Mouse (Mus musculus) right cerebral cortex, postnatal 36 days (tissue): ENCODE measurements around the gene Trp73.

Experiments
- DNase-seq, 2 experiments: peaks; one replicate each; pipeline ENCODE4 v3.0.0; 2022; ENCODE audit warnings: low spot score in 2 of 2, mixed read lengths in 1 of 2

Gene Trp73

DNA sequence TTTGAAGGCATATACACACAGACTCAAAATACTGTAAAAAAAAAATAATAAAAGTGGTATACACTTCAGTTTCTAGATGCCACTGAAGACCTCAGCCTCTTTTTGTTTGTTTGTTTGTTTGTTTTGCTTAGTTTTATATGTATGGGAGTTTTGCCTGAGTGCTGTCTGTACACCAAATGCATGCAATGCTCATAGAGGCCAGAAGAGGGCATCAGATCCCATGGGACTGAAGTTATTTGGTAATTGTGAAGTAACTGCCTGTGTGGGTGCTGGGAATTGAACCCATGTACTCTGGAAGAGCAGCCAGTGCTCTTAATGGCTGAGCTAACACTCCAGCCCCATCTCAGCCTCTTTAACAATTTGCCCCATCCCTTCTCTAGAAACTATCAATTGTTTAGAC lies 111.4 kb downstream of the Trp73 start:
- no peak for DNase-seq

DNA sequence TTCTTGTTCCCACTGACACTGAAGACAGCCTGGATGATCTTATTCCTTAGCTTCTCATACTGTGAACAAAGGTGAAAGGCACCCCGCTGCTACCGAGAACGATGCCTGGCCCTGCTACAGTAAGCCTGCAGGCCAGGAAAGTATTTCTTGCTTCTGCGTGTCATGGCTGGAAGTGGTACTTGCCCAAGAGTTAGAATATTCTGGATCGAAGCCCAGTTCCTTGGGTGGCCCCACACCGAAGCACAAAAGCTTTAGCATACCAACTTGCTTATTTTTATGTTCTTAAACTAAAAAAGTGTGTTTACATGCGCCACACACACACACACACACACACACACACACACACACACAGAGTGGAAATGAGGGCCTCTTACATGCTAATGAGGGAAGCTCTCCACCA lies 111.9 kb downstream of the Trp73 start:
- no peak for DNase-seq

DNA sequence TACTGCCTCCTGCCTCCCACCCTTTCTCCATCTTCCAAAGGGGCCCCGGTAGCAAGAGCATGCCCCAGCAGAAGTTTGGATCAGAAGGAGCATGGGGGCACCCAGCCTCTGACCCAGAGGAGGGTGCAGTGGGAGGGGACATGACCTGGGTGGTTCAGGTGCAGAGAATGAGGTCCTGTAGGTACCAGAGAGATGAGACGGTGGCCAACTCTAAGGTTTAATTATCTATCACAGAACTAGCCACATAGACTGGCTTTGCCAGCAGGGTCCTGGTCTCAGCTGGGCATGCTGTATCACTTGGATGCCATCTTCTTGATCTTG lies 113.6 kb downstream of the Trp73 start:
- DNase-seq, result no peak

DNA sequence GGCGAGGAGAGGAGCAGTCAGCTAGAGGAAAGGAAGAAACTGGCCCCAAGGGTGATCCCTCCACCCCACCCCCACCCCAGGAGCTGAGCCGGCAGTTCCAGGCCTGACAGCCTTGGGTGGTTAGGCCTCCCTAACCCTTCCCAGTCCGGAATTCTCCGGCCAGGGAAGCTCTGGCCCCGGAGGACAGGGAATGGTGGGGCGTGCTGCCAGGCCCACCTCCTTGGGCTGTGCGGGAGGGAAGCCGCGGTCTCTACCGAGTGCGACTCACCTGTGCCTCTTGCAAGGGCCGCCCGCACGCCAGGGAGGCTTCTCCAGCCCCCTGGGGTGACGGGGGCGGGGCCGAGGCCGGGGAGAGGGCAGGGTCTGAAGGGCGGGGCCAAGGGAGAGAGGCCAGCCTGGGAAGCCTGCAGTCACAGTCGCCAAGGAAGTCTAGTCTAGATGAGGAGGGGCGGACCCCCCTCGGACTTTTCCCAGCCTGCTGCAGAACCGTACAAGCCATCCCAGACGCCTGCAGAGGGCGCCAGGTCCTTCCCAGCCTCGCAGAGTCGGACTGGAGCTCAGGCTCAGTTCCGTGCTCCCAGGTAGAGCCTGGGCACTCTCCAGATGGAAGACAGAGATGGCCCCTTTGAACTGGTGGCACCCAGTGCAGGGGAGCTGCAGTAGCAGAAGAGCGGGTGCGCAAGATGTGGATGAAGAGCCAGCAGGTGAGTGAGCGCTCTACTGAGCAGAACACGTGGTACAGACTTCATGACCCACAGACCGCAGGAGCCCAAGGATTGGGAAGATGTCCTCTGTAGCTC lies 114.2 kb downstream of the Trp73 start, which contains the start of gene Smim1:
Smim1 (minus strand) TSS at position 590 of the 800 bp plus-strand sequence.
- peak; percentile 44 to 66 for DNase-seq

DNA sequence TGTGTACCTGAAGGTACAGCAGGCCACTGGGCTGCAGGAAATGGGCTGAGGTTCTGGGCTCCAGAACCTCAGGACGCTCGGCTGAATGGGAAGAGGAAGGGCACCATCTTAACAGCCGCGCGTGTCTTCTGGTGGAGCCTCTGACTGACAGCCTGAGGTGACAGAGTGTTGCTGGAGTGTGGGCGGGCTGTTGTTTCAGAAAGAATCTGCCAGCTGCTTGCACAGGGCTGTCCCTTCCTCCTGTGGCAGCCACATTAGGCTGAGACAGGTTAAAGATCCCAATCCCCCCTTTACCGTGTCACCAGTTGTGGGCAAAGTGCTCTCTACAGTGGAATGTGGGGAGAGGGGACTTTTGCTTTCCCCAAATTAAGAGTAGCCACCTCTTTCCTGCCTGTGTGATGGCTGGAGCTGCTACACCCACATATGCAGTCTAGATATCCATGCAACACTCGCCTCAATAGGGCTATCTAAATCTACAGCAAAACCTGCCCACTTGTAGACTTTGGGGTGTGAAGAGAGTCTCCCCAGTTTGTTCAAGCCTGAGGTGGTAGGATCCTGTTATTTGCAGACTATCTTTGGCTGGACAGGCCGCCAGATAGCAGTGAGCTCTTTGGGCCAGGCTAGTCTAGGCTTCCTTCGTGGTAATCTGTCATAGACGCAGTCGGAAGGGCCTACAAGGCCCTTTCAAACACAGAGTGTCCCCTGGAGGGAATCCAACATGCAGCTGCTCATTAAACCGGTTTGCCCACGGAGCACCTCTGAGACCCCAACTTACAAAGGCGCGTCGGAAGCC lies 115.1 kb downstream of the Trp73 start:
- DNase-seq, result peak in 1 of 2 experiments; percentile 52

DNA sequence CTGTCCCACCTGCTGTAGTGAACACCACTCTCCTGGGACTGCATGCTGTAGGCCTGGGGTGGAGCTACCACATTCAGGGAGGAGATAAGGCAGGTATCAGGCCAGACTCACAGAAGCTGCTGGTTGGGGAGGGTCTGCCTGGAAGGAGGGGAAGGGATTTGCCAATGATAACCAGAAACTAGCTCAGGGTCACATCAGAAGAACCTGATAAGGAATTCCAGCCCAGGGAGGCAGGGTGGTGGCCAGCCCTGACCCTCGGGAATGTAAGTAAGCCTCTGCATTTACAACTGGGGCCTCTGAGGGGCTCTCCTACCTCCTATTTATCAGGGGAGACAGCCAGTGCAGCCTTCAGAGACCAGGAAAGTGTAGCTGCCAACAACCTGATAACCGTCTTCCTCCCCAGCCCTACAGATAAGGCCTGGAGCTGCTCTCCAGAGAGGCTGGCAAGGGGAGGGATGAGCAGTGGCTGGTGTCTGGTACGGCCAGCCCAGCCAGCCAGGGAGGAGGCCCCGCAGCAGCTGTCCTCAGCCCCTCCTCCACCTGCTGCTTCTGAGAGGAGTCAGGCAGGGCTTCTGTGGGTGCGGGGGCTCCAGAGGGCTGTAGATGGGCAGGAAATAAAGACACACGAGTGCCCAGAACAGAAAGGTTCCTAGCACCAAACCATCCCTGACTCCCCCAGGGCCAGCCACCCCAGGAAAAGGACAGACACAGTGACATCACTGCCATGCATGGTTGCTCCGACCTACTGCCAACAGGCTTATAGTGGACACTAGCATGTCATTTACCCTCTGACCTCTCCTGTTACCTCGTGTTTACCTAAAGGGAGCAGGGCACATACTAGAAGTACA lies 116.0 kb downstream of the Trp73 start:
- no peak for DNase-seq

DNA sequence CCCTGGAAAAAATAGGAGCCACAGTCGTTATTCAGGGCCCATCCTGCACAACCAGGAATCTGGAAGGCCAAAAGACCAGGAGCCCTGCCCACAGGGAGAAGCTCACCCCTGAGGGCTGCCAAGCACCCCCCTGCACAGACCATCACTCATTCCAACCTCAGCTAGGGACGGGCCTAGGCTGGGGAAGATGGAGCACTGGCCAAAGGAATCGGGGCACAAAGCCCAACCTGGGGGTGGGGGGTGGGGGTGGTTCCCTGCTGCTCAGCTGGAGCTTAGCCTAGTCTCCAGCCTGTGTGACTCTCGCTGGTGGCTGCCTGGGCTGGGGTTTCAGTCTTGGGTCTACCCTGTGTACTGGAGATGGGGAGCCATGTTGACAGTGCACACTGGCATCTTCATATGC lies 117.2 kb downstream of the Trp73 start:
- DNase-seq, result no peak

DNA sequence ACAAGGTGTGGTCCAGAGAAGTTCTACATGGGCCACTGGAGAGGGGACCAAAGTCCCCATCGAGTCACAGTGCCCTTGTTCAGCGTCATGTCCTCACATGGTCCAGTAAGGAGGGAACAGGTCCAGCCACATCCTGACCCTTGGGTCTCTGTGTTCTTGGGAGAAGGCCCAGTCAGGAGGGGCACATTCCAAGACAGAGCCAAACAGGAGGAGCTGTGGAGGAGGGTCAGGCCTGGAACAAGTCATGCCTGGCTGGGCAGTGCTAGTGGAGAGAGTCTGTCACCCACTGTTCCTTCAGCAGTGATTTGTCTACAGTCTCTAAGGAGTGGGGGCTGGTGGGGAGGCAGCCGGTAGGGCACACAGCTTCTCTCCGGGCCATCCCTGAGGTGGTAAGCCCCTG lies 117.6 kb downstream of the Trp73 start:
- no peak for DNase-seq

DNA sequence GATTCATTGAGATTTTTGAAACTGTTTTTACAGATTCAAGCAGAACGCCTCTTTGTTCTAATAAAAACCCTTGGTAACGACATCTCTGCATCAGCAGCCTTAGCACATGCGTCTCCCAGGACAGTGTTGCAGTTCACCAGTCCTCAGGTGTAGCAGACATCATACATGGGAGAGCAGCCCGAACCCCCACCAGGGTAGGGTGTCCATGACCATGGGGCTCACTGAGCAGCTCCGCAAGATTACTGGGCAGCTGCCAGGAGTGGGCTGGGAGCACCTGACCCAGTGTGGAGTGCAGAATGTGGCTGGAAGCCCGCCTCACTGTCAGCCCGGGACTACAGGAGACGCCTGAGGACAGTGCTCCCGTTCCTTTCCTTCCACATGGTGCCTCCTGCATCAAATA lies 118.6 kb downstream of the Trp73 start:
- no peak for DNase-seq

DNA sequence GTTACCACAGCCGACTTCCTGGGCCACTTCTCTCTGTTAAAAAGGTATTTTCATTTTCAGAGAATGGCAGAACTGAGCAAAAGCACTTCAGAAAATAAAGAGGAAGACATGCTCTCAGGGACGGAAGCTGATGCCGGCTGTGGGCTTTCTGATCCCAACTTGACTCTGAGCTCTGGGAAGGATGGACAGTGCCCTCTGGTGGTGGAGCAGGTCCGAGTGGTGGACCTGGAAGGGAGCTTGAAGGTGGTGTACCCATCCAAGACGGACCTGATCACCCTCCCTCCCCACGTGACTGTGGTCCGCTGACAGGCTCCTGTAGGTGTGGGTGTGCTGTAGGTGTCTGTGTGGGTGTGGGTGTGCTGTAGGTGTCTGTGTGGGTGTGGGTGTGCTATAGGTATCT lies 120.4 kb downstream of the Trp73 start:
- DNase-seq, result no peak

DNA sequence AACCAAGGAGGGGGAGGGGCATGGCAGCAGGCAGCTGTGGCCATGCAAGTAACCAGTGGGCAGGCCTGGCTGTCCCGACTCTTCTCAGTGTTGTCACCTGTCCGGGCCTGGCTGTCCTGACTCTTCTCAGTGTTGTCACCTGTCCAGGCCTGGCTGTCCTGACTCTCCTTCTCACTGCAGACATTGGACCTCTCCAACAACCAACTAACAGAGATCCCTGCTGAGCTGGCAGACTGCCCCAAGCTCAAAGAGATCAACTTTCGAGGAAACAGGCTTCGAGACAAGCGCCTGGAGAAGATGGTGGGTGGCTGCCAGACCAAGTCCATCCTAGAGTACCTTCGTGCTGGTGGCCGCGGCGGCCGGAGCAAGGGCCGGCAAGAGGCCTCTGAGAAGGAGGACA lies 124.5 kb downstream of the Trp73 start:
- no peak for DNase-seq

DNA sequence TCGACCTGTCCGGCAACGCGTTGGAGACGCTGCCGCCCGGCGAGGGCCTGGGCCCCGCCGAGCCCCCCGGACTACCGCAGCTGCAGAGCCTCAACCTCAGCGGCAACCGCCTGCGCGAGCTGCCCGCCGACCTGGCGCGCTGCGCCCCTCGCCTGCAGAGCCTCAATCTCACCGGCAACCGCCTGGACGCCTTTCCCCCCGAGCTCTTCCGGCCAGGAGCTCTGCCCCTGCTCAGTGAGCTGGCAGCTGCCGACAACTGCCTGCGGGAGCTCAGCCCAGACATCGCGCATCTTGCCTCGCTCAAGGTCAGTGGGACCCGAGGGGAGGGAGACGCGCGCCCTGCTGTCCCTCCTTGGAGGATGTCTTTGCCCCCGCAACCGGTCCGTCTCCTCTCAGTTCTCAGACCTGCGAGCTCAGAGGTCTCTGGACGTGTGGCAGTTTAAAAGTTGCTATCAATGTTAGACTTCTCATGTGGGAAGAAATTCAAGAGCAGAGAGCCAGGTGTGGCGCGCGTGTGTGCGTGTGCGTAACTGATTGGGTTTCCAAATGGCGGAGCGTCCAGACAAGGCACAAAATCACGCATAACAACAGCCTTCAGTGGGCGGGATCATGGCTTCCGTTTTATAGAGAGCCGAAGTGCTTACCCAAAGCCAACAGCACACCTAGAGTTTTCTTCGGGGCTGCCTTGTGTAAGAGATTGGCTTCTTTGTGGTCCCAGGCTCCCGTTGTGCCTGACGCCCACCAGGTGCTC lies 127.7 kb downstream of the Trp73 start:
- DNase-seq, result no peak

DNA sequence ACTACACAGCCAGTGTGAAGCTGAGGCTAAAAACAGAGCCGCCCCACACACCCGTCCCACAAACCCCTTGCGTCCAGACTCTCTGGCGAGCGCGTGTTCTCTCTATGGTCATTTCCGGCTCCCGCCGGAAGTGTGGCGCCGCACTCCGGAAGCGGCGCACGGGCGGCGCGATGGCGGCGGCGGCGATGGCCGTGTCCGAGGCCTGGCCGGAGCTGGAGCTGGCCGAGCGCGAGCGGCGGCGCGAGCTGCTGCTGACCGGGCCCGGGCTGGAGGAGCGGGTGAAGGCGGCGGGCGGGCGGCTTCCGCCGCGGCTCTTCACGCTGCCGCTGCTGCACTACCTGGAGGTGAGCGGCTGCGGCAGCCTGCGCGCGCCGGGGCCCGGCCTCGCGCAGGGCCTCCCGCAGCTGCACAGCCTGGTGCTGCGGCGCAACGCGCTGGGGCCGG lies 128.3 kb downstream of the Trp73 start, which contains the start of gene Lrrc47:
Lrrc47 (plus strand) TSS at position 86 of the 444 bp plus-strand sequence.
- DNase-seq, result peak; percentile 75 to 82

DNA sequence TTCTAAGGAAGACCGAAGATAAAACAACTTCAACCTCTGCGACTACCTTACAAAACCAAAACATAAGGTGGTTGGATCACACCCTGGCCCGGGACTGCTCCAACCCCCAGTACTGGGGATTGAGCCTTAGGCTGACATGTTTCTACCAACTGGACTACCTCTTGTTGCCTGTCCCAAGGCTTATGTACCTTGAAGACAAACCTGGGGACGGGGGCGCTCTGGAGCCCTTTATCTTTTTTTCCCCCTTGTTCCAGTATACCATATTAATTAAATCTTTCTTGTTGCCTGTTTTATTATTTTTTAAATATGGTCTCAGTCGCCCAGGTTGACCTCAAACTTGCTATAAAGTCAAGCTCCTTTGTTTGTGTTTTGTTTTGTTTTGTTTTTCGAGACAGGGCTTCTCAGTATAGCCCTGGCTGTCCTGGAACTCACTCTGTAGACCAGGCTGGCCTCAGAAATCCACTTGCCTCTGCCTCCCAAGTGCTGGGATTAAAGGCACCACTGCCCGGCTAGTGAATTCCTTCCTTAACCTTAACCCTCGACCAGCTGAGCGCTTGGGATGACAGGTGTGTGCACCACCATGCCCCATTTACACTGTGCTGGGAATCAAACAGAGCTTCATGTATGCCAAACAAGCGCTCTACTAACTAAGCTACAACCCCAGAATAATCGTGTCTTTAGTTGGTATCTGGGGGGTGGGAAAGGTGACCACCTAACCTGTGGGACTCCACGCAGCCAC lies 128.9 kb downstream of the Trp73 start:
- DNase-seq, result no peak

DNA sequence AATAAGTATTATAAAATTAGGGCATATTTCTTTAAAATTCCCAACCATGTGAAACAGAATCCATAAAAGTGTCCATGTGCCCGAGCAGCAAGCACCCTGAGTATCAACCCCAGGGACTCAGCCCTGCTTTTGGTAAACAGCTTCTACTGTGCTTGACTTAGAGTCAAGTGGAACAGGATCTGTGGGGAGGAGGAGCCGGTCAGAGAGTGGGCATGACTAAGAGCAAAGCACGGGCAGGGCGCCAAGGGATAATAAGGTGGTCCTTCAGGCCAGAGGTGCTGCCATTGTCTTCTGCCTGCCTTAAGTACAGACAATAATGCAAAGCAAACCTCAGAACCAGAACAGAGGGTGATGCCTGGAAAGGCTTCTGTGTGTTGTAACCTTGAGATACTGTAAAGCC lies 132.2 kb downstream of the Trp73 start:
- DNase-seq, result no peak

DNA sequence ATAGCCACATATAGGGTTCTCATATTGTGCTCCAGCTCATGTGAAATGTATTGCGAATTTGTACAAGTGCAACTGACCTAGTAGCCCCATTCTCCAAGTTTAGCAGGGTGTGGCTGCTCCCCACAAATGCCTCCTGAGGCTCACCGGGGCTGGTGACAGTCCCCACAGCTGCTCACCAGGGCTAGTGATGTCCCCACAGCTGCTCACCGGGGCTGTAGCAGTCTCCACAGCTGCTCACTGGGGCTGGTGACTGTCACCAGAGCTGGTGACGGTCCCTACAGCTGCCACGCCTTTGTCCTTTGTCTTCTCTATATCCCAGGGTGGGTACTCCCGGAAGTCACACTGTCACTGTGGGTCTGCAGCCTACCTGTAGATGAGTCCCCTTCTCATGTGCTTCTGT lies 133.7 kb downstream of the Trp73 start:
- DNase-seq, result no peak
